Mouse (Mus musculus): ENCODE results near the gene Prickle1.

- TF ChIP-seq POLR2A (IDR thresholded peaks at IDR 0.05; ENCODE audit: borderline replicate concordance, insufficient read depth, low read length), result no peak
- TF ChIP-seq CTCF (IDR thresholded peaks at IDR 0.05; ENCODE audit: borderline replicate concordance, insufficient read depth, low read depth, low read length), result no peak
These were observed 16.0 kb upstream of the Prickle1 start for GRCm38 (mm10) chr15:93611536-93612300.

Data from cerebellum, adult 2 months (tissue).